Mouse (Mus musculus) embryonic facial prominence, embryonic 11.5 days (tissue): ENCODE measurements around the gene BC051019. TPM values are rescaled to one million over a fixed set of nuclear protein-coding genes. Genes with fewer than 3 reads are reported as not detected.

Source experiments
- ATAC-seq: fragments of 200-750 bp; cut with Nextera tagmentation; replicated peaks from 2 replicates; pipeline ENCODE4 v1.8.0; 2017; ENCODE audit warnings: low read depth; ENCODE audit not compliant: insufficient number of reproducible peaks, low FRiP score, low TSS enrichment
- DNase-seq: peaks from one replicate; pipeline ENCODE4 v3.0.0-alpha.2; 2015; ENCODE audit warnings: low spot score
- H3K27ac ChIP-seq: fragments of 300-500 bp; sonication (generic); replicated peaks from 2 replicates; pipeline ENCODE4 v1.5.1; 2014; ENCODE audit warnings: mild to moderate bottlenecking, low read depth, low read length, control low read depth
- H3K27me3 ChIP-seq: fragments of 300-500 bp; sonication (generic); 2 replicates; pipeline ENCODE4 v1.6.1; 2014; ENCODE audit warnings: mild to moderate bottlenecking, low read length, moderate library complexity, mixed read lengths; ENCODE audit not compliant: control insufficient read depth, insufficient read depth
- H3K36me3 ChIP-seq: fragments of 300-500 bp; sonication (generic); replicated peaks from 2 replicates; pipeline ENCODE4 v1.6.1; 2014; ENCODE audit warnings: low read depth, mild to moderate bottlenecking, low read length, moderate library complexity, mixed read lengths; ENCODE audit not compliant: control insufficient read depth, insufficient read depth
- H3K4me1 ChIP-seq: fragments of 300-500 bp; sonication (generic); 2 replicates; pipeline ENCODE4 v1.6.1; 2014; ENCODE audit warnings: low read length, mixed read lengths; ENCODE audit not compliant: control insufficient read depth, insufficient read depth
- H3K4me2 ChIP-seq: fragments of 300-500 bp; sonication (generic); 2 replicates; pipeline ENCODE4 v1.6.1; 2014; ENCODE audit warnings: low read depth, mild to moderate bottlenecking, control low read depth, low read length, moderate library complexity
- H3K4me3 ChIP-seq: fragments of 300-500 bp; sonication (generic); 2 replicates; pipeline ENCODE4 v1.5.1; 2014; ENCODE audit warnings: low read depth, low read length, control low read depth
- H3K9ac ChIP-seq: fragments of 300-500 bp; sonication (generic); replicated peaks from 2 replicates; pipeline ENCODE4 v1.6.1; 2014; ENCODE audit warnings: mild to moderate bottlenecking, control low read depth, low read length
- H3K9me3 ChIP-seq: fragments of 300-500 bp; sonication (generic); replicated peaks from 2 replicates; pipeline ENCODE4 v1.6.1; 2016; ENCODE audit warnings: mild to moderate bottlenecking, low read length, inconsistent platforms, mixed read lengths; ENCODE audit not compliant: control insufficient read depth
- WGBS: fragments of 180-500 bp; shearing (Covaris S2); extraction: QIAGEN DNeasy Blood & Tissue Kit; methylation state at CpG from one replicate; pipeline ENCODE4 v1.1.7; 2014; 5-methylcytosine and 5-hydroxymethylcytosine counted together
- polyA plus RNA-seq: library from polyadenylated mRNA; unstranded; fragments of >200 nt; fragmentation: Nextera tagmentation; extraction: Ambion mirVana; gene quantifications from 2 replicates; pipeline ENCODE4 v1.2.1, GENCODE M21; 2014

The BC051019 gene
- polyA plus RNA-seq, 1 experiment from 2014 or later = not detected

GRCm38 (mm10) chr7:109704461-109704860, 19.2 kb downstream of the BC051019 start:
- no peaks in the 10 kb centered on the region for H3K4me1 ChIP-seq
- H3K9me3 ChIP-seq = no peaks in the 10 kb centered on the region
- H3K4me2 ChIP-seq = peak overlapping the region; percentile 73
- H3K27me3 ChIP-seq = no peaks in the 10 kb centered on the region
- H3K27ac ChIP-seq = no peak overlapping the region
- no peaks in the 10 kb centered on the region for H3K36me3 ChIP-seq
- ATAC-seq = no peak
- H3K4me3 ChIP-seq = peak overlapping the region; percentile 67
- 60% methylated on average over 3 of the region's 3 CpGs for WGBS
- no peak for DNase-seq
- peak overlapping the region; percentile 78; the same call in 1 of the 2 replicates for H3K9ac ChIP-seq

- H3K4me1 ChIP-seq = no peaks in the 10 kb centered on the region
- H3K9ac ChIP-seq = peak overlapping the region; percentile 78
- 2% methylated on average over 17 of the region's 17 CpGs for WGBS
- H3K27me3 ChIP-seq = no peaks in the 10 kb centered on the region
- H3K27ac ChIP-seq = peak overlapping the region; percentile 52; the same call in 1 of the 2 replicates
- no peaks in the 10 kb centered on the region for H3K36me3 ChIP-seq
- H3K4me3 ChIP-seq = peak overlapping the region; percentile 67
- no peak for DNase-seq
- ATAC-seq = no peak; the same call in 1 of the 2 replicates
- H3K9me3 ChIP-seq = no peaks in the 10 kb centered on the region
- H3K4me2 ChIP-seq = peak overlapping the region; percentile 73
Observed at GRCm38 (mm10) chr7:109704016-109704377, 19.7 kb downstream of the BC051019 start.

- H3K36me3 ChIP-seq = no peaks in the 10 kb centered on the region
- no peaks in the 10 kb centered on the region for H3K27me3 ChIP-seq
- DNase-seq (peak; percentile 97), ATAC-seq (peak; percentile 98)
- H3K9ac ChIP-seq = peak within 1 kb of the TSS; percentile 78
- H3K27ac ChIP-seq = peak within 1 kb of the TSS; percentile 52; the same call in 1 of the 2 replicates
- H3K4me2 ChIP-seq = peak within 1 kb of the TSS; percentile 73
- H3K9me3 ChIP-seq = no peaks in the 10 kb centered on the region
- under 1% methylated on average over 60 of the region's 61 CpGs for WGBS
- H3K4me3 ChIP-seq = peak within 1 kb of the TSS; percentile 67
- H3K4me1 ChIP-seq = no peaks in the 10 kb centered on the region
Observed at GRCm38 (mm10) chr7:109703190-109704015, 20.2 kb downstream of the BC051019 start, which contains the start of the genes St5 and Akip1. St5 (minus strand) TSS chr7:109703605. Akip1 (plus strand) TSS chr7:109703690.

- no peak overlapping the region; the same call in 1 of the 2 replicates for H3K4me2 ChIP-seq
Observed at GRCm38 (mm10) chr7:109702721-109703120, 20.9 kb downstream of the BC051019 start.

GRCm38 (mm10) chr7:109700213-109700612, 23.4 kb downstream of the BC051019 start:
- Histone ChIP-seq H3K4me2 (no peak overlapping the region), H3K4me1 (no peaks in the 10 kb centered on the region), H3K27ac (no peak overlapping the region), H3K4me3 (no peak overlapping the region), H3K9me3 (no peaks in the 10 kb centered on the region), H3K9ac (no peak overlapping the region), H3K27me3 (no peaks in the 10 kb centered on the region), H3K36me3 (no peaks in the 10 kb centered on the region)
- DNase-seq = no peak
- ATAC-seq = no peak

More at GRCm38 (mm10) chr7:109702721-109703120, 20.9 kb downstream of the BC051019 start:
- 40% methylated on average over 4 of the region's 4 CpGs for WGBS
- Histone ChIP-seq H3K9me3 (no peaks in the 10 kb centered on the region), H3K4me3 (no peak overlapping the region; the same call in 1 of the 2 replicates), H3K27ac (no peak overlapping the region), H3K36me3 (no peaks in the 10 kb centered on the region), H3K27me3 (no peaks in the 10 kb centered on the region), H3K9ac (no peak overlapping the region), H3K4me1 (no peaks in the 10 kb centered on the region)
- ATAC-seq = no peak
- DNase-seq = no peak

- no peak overlapping the region for H3K4me2 ChIP-seq
- DNase-seq (no peak), ATAC-seq (no peak)
- no peaks in the 10 kb centered on the region for H3K9me3 ChIP-seq
- no peaks in the 10 kb centered on the region for H3K4me1 ChIP-seq
- H3K36me3 ChIP-seq = no peaks in the 10 kb centered on the region
- H3K9ac ChIP-seq = no peak overlapping the region
- 91% methylated on average over 10 of the region's 10 CpGs for WGBS
- H3K27me3 ChIP-seq = no peaks in the 10 kb centered on the region
- H3K27ac ChIP-seq = no peak overlapping the region
- no peak overlapping the region for H3K4me3 ChIP-seq
Observed at GRCm38 (mm10) chr7:109695339-109695726, 28.3 kb downstream of the BC051019 start.

GRCm38 (mm10) chr7:109694576-109695338, 28.9 kb downstream of the BC051019 start:
- no peak overlapping the region for H3K4me2 ChIP-seq
- H3K4me1 ChIP-seq = no peaks in the 10 kb centered on the region
- H3K9me3 ChIP-seq = no peaks in the 10 kb centered on the region
- DNase-seq (no peak), ATAC-seq (no peak)
- H3K36me3 ChIP-seq = no peaks in the 10 kb centered on the region
- H3K27ac ChIP-seq = no peak overlapping the region
- H3K9ac ChIP-seq = no peak overlapping the region
- WGBS = 79% methylated on average over 13 of the region's 13 CpGs
- H3K27me3 ChIP-seq = no peaks in the 10 kb centered on the region
- H3K4me3 ChIP-seq = no peak overlapping the region

- 91% methylated on average over 5 of the region's 5 CpGs for WGBS
- H3K9ac ChIP-seq = no peak overlapping the region
- H3K36me3 ChIP-seq = no peaks in the 10 kb centered on the region
- no peak overlapping the region for H3K27ac ChIP-seq
- no peak overlapping the region for H3K4me3 ChIP-seq
- no peak overlapping the region for H3K4me2 ChIP-seq
- no peaks in the 10 kb centered on the region for H3K9me3 ChIP-seq
- no peak for DNase-seq
- no peaks in the 10 kb centered on the region for H3K27me3 ChIP-seq
- no peak for ATAC-seq
- H3K4me1 ChIP-seq = no peaks in the 10 kb centered on the region
Observed at GRCm38 (mm10) chr7:109690961-109691360, 32.7 kb downstream of the BC051019 start.
